Mouse (Mus musculus): ENCODE measurements around the gene Mmp1b. TPM values are rescaled to one million over a fixed set of nuclear protein-coding genes. Genes with fewer than 3 reads are reported as not detected.

Mmp1b gene
- polyA plus RNA-seq, 1 experiment from 2014 or later, result not detected

Other genes starting within 250 kb of the Mmp1b start
- 15.3 and 17.3 TPM in 2 replicates for gene Dync2h1, start 203.6 kb downstream of the Mmp1b start, polyA plus RNA-seq (2014; fragmentation: Nextera tagmentation; extraction: Ambion mirVana)
- 124 and 126 TPM in 2 replicates for gene Dcun1d5, start 203.5 kb downstream of the Mmp1b start, polyA plus RNA-seq (2014; fragmentation: Nextera tagmentation; extraction: Ambion mirVana)
- 0.15 TPM in 1 of 2 replicates, not detected in the other for gene Mmp13, start 115.5 kb downstream of the Mmp1b start, polyA plus RNA-seq (2014; fragmentation: Nextera tagmentation; extraction: Ambion mirVana)
- 0.08 and 0.16 TPM in 2 replicates for gene Mmp12, start 43.7 kb downstream of the Mmp1b start, polyA plus RNA-seq (2014; fragmentation: Nextera tagmentation; extraction: Ambion mirVana)
- gene Mmp3, start 57.8 kb upstream of the Mmp1b start, polyA plus RNA-seq (2014; fragmentation: Nextera tagmentation; extraction: Ambion mirVana), result 0.09 TPM in 1 of 2 replicates, not detected in the other
- 0.20 TPM in 1 of 2 replicates, not detected in the other for gene Mmp10, start 114.3 kb upstream of the Mmp1b start, polyA plus RNA-seq (2014; fragmentation: Nextera tagmentation; extraction: Ambion mirVana)
- gene Mmp8, start 170.4 kb upstream of the Mmp1b start, polyA plus RNA-seq (2014; fragmentation: Nextera tagmentation; extraction: Ambion mirVana), result 0.23 TPM in 1 of 2 replicates, not detected in the other
- gene Mmp27, start 183.3 kb upstream of the Mmp1b start, polyA plus RNA-seq (2014; fragmentation: Nextera tagmentation; extraction: Ambion mirVana), result not detected in 2 replicates
- gene Mmp20, start 240.2 kb upstream of the Mmp1b start, polyA plus RNA-seq (2014; fragmentation: Nextera tagmentation; extraction: Ambion mirVana), result 0.13 and 0.24 TPM in 2 replicates

Data from intestine, embryonic 14.5 days (tissue).